Mouse (Mus musculus) kidney, postnatal 0 days (tissue): ENCODE results near the gene Fbxo17. TPM values are rescaled to one million over a fixed set of nuclear protein-coding genes. Genes with fewer than 3 reads are reported as not detected.

Source experiments
- ATAC-seq: fragments of 200-750 bp; cut with Nextera tagmentation; replicated peaks from 2 replicates; pipeline ENCODE4 v1.8.0; 2017; ENCODE audit warnings: low read depth, moderate number of reproducible peaks, moderate TSS enrichment, moderate library complexity; ENCODE audit not compliant: low FRiP score
- DNase-seq: peaks from one replicate; pipeline ENCODE4 v3.0.0-alpha.2; 2016; ENCODE audit warnings: low spot score
- H3K27ac ChIP-seq: fragments of 300-500 bp; sonication (generic); 2 replicates; pipeline ENCODE4 v1.5.1; 2014; ENCODE audit warnings: mild to moderate bottlenecking
- H3K27me3 ChIP-seq: fragments of 300-500 bp; sonication (generic); 2 replicates; pipeline ENCODE4 v1.6.1; 2014; ENCODE audit warnings: low read length, mixed read lengths; ENCODE audit not compliant: insufficient read depth
- H3K36me3 ChIP-seq: fragments of 300-500 bp; sonication (generic); 2 replicates; pipeline ENCODE4 v1.6.1; 2014; ENCODE audit warnings: low read length, mixed read lengths; ENCODE audit not compliant: insufficient read depth
- H3K4me1 ChIP-seq: fragments of 300-500 bp; sonication (generic); replicated peaks from 2 replicates; pipeline ENCODE4 v1.6.1; 2014; ENCODE audit warnings: antibody characterized with exemption, low read length, mixed read lengths; ENCODE audit not compliant: insufficient read depth
- H3K4me2 ChIP-seq: fragments of 300-500 bp; sonication (generic); 2 replicates; pipeline ENCODE4 v1.6.1; 2014; ENCODE audit warnings: mild to moderate bottlenecking, low read length, moderate library complexity, mixed read lengths
- H3K4me3 ChIP-seq: fragments of 300-500 bp; sonication (generic); replicated peaks from 2 replicates; pipeline ENCODE4 v1.5.1; 2014; ENCODE audit warnings: low read depth, low read length
- H3K9ac ChIP-seq: fragments of 300-500 bp; sonication (generic); 2 replicates; pipeline ENCODE4 v1.6.1; 2014; ENCODE audit warnings: low read depth, low read length
- H3K9me3 ChIP-seq: fragments of 300-500 bp; sonication (generic); replicated peaks from 2 replicates; pipeline ENCODE4 v1.6.1; 2016; ENCODE audit warnings: low read length, inconsistent platforms, mixed read lengths
- CTCF ChIP-seq: IDR thresholded peaks from 2 replicates; pipeline ENCODE4 v1.5.1; 2016; ENCODE audit warnings: antibody characterized with exemption, low read depth, mild to moderate bottlenecking, moderate library complexity
- WGBS: fragments of 180-500 bp; shearing (Covaris S2); extraction: QIAGEN DNeasy Blood & Tissue Kit; methylation state at CpG from one replicate; pipeline ENCODE4 v1.1.7; 2014; 5-methylcytosine and 5-hydroxymethylcytosine counted together
- polyA plus RNA-seq: library from polyadenylated mRNA; unstranded; fragments of >200 nt; fragmentation: Nextera tagmentation; extraction: Ambion mirVana; gene quantifications from 2 replicates; pipeline ENCODE4 v1.2.1, GENCODE M21; 2015

Fbxo17 gene
- polyA plus RNA-seq, 1 experiment from 2014 or later = 7.0 TPM

DNA sequence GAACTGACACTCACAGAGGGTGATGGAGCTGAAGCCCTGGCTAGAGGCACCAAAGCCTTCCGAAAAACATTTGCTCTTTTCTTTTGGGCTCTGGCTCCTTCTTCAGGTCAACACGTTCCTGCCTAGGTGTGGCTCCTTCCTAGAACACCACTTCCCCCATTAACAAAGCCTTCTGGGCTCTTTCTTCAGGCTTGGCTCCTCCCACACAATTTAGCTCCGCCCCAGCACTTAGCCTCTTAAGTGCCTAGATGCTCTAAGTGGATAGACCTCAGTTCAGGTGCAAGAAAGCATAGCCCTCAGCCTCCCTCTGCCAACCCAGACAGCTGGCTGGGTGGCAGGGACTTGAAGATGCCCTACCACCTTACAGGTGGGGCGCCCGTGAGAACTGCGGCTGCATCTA lies 19.1 kb downstream of the Fbxo17 start:
- Histone ChIP-seq H3K4me1 (0 out of 2 replicates have a peak, but pooled peaks cover 3% of the 10 kb centered on the region), H3K36me3 (peaks cover 6% of the 10 kb centered on the region; the same call in 1 of the 2 replicates), H3K27ac (no peak overlapping the region), H3K4me3 (no peak overlapping the region), H3K9ac (no peak overlapping the region), H3K27me3 (no peaks in the 10 kb centered on the region), H3K4me2 (no peak overlapping the region), H3K9me3 (no peaks in the 10 kb centered on the region)
- ATAC-seq = no peak
- DNase-seq = no peak
- TF ChIP-seq CTCF = no peak
- WGBS = 86% methylated on average over 6 of the region's 6 CpGs

DNA sequence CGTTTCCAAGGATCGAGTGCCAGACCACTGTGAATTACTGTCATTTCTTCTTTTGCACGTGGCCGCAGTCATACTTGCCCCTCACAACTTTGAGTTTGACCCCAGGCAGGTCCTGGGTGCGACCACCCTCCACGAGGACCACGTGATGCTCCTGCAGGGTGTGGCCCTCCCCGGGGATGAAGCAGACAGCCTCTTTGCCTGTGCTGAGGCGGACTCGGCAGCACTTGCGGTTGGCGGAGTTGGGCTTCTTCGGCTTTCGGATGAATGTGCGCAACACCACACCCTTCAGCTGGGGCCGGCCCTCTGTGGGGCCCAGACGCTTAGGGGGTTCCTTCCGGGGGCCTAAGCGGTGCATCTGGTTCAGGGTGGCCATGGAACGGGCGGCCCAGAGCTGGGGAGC lies 23.2 kb downstream of the Fbxo17 start:
- Histone ChIP-seq H3K36me3 (peaks cover 7% of the 10 kb centered on the region; the same call in 1 of the 2 replicates), H3K27me3 (no peaks in the 10 kb centered on the region), H3K9ac (no peak overlapping the region), H3K4me1 (0 out of 2 replicates have a peak, but pooled peaks cover 3% of the 10 kb centered on the region), H3K4me3 (no peak overlapping the region), H3K9me3 (no peaks in the 10 kb centered on the region), H3K27ac (no peak overlapping the region), H3K4me2 (no peak overlapping the region)
- no peak for TF ChIP-seq CTCF
- ATAC-seq = no peak
- 94% methylated on average over 21 of the region's 21 CpGs for WGBS
- DNase-seq = no peak

DNA sequence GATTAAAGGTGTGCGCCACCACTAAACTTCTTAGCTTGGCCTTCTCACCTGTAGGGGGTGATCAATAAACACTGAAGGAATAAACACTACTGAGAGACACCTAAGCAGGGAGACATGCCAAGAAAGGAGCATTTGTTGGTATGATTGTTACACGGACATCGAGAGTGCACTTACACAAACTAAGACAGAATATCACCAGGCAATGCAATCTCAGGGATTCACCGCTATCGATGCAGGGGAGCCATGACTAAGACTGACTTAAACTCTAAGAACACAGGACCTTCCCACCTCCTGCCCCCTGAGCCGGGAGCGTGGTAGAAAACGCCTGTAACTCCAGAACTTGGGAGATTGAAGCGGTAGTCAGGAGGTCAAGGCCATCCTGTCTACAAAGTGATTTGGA lies 24.3 kb downstream of the Fbxo17 start:
- ATAC-seq (no peak), DNase-seq (no peak)
- H3K4me1 ChIP-seq = 0 out of 2 replicates have a peak, but pooled peaks cover 3% of the 10 kb centered on the region
- H3K9ac ChIP-seq = peak overlapping the region; percentile 74
- no peak for TF ChIP-seq CTCF
- H3K4me2 ChIP-seq = peak overlapping the region; percentile 82
- WGBS = 26% methylated on average over 9 of the region's 9 CpGs
- H3K9me3 ChIP-seq = no peaks in the 10 kb centered on the region
- H3K27ac ChIP-seq = peak overlapping the region; percentile 70
- peak overlapping the region; percentile 74 for H3K4me3 ChIP-seq
- peaks cover 9% of the 10 kb centered on the region; the same call in 1 of the 2 replicates for H3K36me3 ChIP-seq
- no peaks in the 10 kb centered on the region for H3K27me3 ChIP-seq

DNA sequence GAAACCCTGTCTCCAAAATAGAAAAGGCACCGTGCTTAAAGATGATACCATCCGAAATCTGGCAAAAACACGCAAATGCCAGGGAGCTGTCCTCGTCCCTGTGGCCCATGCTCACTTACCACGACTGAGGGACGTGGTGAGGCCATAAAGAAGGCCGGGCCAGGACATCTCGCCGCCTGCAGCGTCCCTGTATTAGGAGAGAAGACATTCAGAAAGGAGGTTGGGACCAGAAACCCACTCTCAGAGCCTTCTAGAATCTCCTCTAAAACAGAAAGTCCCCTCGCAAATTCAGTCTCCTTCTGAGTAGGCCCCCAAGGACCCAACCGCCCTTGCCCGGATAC lies 24.7 kb downstream of the Fbxo17 start:
- Histone ChIP-seq H3K27ac (peak overlapping the region; percentile 70), H3K4me3 (peak overlapping the region; percentile 74), H3K36me3 (peaks cover 9% of the 10 kb centered on the region; the same call in 1 of the 2 replicates), H3K4me2 (peak overlapping the region; percentile 82), H3K4me1 (0 out of 2 replicates have a peak, but pooled peaks cover 3% of the 10 kb centered on the region), H3K9me3 (no peaks in the 10 kb centered on the region), H3K9ac (peak overlapping the region; percentile 74), H3K27me3 (no peaks in the 10 kb centered on the region)
- peak; percentile 11; the same call in 1 of the 2 replicates for ATAC-seq
- under 1% methylated on average over 13 of the region's 13 CpGs for WGBS
- DNase-seq = no peak
- TF ChIP-seq CTCF = no peak

DNA sequence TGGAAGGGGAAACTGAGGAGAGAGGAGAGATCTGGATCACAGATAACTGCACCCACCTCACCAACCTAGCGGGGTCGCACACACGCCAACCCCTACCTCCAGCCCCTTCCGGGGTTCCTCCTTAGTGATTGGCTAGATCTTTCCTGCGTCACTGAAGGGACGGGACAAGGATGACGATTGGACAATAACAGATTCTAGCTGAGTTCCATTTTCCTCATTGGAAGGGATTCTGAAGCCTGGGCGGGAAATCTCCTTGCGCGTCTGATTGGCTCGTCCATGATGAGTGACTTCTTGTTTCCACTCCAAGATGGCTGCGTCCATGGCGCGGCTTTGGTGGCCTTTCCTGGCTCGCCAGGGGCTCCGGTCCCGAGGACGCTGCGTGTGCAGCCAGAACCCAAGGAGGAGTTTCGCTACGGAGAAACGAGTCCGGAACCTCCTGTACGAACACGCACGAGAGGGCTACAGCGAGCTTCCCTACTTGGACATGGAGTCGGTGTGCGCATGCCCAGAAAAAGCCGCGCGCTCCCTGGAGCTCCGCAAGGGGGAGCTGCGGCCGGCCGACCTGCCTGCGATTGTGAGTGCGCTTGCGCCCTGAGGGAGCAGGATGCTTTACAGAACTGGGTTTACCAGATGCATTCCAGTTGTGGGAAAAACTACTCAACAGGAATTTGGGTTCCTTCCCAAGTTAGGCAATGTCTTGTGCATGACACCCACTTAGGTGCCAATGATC lies 25.3 kb downstream of the Fbxo17 start, which contains the start of the genes Mrps12 and Sars2:
Gene Mrps12, minus strand, starts transcription at position 112 of the 730 bp plus-strand sequence.
Gene Sars2, plus strand, starts transcription at position 284 of the 730 bp plus-strand sequence.
- Histone ChIP-seq H3K4me1 (0 out of 2 replicates have a peak, but pooled peaks cover 3% of the 10 kb centered on the region), H3K9me3 (no peaks in the 10 kb centered on the region), H3K4me3 (peak within 1 kb of the TSS; percentile 74), H3K36me3 (peaks cover 13% of the 10 kb centered on the region; the same call in 1 of the 2 replicates), H3K4me2 (peak within 1 kb of the TSS; percentile 82), H3K9ac (peak within 1 kb of the TSS; percentile 74), H3K27me3 (no peaks in the 10 kb centered on the region), H3K27ac (peak within 1 kb of the TSS; percentile 85)
- peak; percentile 97 for ATAC-seq
- under 1% methylated on average over 39 of the region's 39 CpGs for WGBS
- TF ChIP-seq CTCF = peak; percentile 94
- peak; percentile 100 for DNase-seq

DNA sequence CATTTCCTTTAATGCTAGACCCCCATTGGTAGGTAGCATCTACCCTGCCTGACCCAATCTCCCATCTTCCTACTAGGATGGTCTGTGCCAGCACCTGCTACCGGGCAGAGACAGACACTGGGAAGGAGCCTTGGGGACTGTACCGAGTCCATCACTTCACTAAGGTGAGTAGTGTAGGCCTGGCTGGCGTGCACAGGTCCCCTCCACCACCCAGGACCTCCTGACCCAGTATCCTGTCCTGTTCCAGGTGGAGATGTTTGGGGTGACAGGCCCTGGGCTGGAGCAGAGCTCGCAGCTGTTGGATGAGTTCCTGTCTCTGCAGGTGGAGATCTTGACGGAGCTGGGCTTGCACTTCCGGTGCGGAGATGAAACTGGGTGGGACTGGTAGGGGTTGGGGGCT lies 33.3 kb downstream of the Fbxo17 start:
- no peak overlapping the region for H3K27ac ChIP-seq
- H3K4me3 ChIP-seq = no peak overlapping the region
- TF ChIP-seq CTCF = no peak
- no peak for ATAC-seq
- no peak for DNase-seq
- no peaks in the 10 kb centered on the region for H3K9me3 ChIP-seq
- 92% methylated on average over 7 of the region's 7 CpGs for WGBS
- H3K4me2 ChIP-seq = no peak overlapping the region
- H3K9ac ChIP-seq = no peak overlapping the region
- H3K27me3 ChIP-seq = no peaks in the 10 kb centered on the region
- H3K4me1 ChIP-seq = no peaks in the 10 kb centered on the region
- H3K36me3 ChIP-seq = 0 out of 2 replicates have a peak, but pooled peaks cover 6% of the 10 kb centered on the region
